Mouse (Mus musculus) embryonic facial prominence, embryonic 12.5 days (tissue): ENCODE data around the gene Armc3. TPM values are rescaled to one million over a fixed set of nuclear protein-coding genes. Genes with fewer than 3 reads are reported as not detected.
A peak's percentile ranks its signal among the peaks of the same experiment; 100 is the strongest.
"Not testable (repeated sequence)": the region's sequence is repeated elsewhere in the genome, so short reads cannot be mapped to it uniquely, and the experiment has no call there.

Experiments used
- ATAC-seq: fragments of 200-750 bp; cut with Nextera tagmentation; 2 replicates; pipeline ENCODE4 v1.8.0; 2017; ENCODE audit not compliant: insufficient number of reproducible peaks, insufficient read depth, low FRiP score, low TSS enrichment
- H3K27ac ChIP-seq: fragments of 300-500 bp; sonication (generic); 2 replicates; pipeline ENCODE4 v1.5.1; 2016; ENCODE audit warnings: mild to moderate bottlenecking
- H3K27me3 ChIP-seq: fragments of 300-500 bp; sonication (generic); 2 replicates; pipeline ENCODE4 v1.6.1; 2016; ENCODE audit warnings: mild to moderate bottlenecking, moderate library complexity
- H3K36me3 ChIP-seq: fragments of 300-500 bp; sonication (generic); 2 replicates; pipeline ENCODE4 v1.6.1; 2016; ENCODE audit warnings: mild to moderate bottlenecking
- H3K4me1 ChIP-seq: fragments of 300-500 bp; sonication (generic); 2 replicates; pipeline ENCODE4 v1.6.1; 2016
- H3K4me2 ChIP-seq: fragments of 300-500 bp; sonication (generic); replicated peaks from 2 replicates; pipeline ENCODE4 v1.6.1; 2016; ENCODE audit warnings: mild to moderate bottlenecking, moderate library complexity
- H3K4me3 ChIP-seq: fragments of 300-500 bp; sonication (generic); 2 replicates; pipeline ENCODE4 v1.5.1; 2016; ENCODE audit warnings: mild to moderate bottlenecking
- H3K9ac ChIP-seq: fragments of 300-500 bp; sonication (generic); 2 replicates; pipeline ENCODE4 v1.6.1; 2016; ENCODE audit warnings: mild to moderate bottlenecking, moderate library complexity
- H3K9me3 ChIP-seq: fragments of 300-500 bp; sonication (generic); 2 replicates; pipeline ENCODE4 v1.6.1; 2016; ENCODE audit warnings: mild to moderate bottlenecking, moderate library complexity
- WGBS: fragments of 180-500 bp; shearing (Covaris S2); methylation state at CpG from one replicate; pipeline ENCODE4 v1.1.7; 2016; 5-methylcytosine and 5-hydroxymethylcytosine counted together
- polyA plus RNA-seq: library from polyadenylated mRNA; unstranded; fragments of >200 nt; fragmentation: Nextera tagmentation; extraction: Ambion mirVana; gene quantifications from 2 replicates; pipeline ENCODE4 v1.2.1, GENCODE M21; 2016

The Armc3 gene
- polyA plus RNA-seq, 1 experiment from 2014 or later, result 0.20 TPM

DNA sequence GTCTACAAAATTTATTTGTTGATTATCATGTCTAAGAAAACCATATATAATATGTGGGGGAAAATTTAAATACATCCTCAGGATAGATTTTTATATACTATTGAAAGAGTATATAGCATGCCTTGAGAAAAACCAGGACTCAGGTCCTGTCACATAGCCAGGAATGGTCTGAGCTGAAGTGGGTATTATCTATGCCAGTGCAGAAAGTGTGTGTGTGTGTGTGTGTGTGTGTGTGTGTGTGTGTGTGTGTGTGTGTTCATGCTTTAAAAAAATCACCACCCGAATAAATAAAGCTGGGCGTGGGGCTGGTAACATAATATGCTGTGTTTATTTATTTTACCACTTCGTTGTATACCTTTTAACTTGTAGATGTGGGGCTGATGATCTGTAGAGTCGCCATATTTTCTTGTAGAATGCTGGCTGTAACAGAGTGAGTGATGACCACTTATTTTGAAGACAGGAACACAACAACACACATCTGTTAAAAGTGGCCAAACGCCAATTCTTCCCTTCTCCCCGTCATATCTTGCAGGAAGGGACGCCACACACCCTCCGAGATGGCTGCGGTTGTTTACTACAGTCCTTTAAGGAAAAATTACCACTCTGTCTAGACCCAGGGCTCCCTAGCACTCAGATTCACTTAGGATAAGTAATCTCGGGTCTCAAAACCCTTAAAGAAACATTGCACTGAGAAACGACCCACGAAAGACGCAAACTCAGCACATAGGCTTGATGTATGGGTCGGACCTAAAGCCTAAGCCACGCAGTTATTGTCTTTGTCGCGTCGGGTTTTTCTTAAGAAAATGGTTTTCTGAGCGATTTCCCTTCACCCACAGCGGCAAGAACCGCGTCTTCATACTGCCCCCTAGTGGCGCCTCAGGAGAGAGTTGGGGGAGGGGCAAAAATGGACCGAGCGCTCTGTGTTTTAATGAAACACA lies 76.8 kb downstream of the Armc3 start:
- WGBS, result 8% methylated on average over 25 of the region's 25 CpGs
- ATAC-seq, result 0 out of 2 replicates have a peak, but pooled peaks have one; percentile 28
- Histone ChIP-seq H3K4me3 (peak overlapping the region; percentile 43), H3K9me3 (no peaks in the 10 kb centered on the region), H3K9ac (peak overlapping the region; percentile 48; the same call in 1 of the 2 replicates), H3K27ac (0 out of 2 replicates have a peak overlapping the region, but pooled peaks have one; percentile 17), H3K36me3 (no peaks in the 10 kb centered on the region), H3K4me1 (no peaks in the 10 kb centered on the region), H3K4me2 (peak overlapping the region; percentile 61), H3K27me3 (peaks cover 9% of the 10 kb centered on the region; the same call in 1 of the 2 replicates)

DNA sequence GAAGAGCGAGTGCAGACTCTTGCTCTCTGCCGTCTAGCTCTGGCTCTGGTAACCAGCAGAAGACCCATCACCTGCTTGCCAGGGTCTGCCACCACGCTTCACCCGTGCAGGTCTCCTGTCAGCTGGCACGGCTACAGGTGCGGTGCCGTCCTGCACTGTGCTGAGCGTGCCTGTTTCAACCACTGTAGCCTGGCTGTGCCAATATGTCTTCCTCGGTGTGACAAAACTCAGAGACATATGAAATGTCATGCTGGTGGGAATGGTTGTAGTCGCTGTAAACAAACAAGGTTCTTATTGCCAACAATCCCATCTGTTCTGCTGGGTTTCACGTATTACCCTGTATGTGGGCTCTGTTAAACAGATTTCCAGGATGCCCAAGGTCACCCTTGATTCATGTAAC lies 81.2 kb downstream of the Armc3 start:
- ATAC-seq, result no peak
- H3K9me3 ChIP-seq, result no peaks in the 10 kb centered on the region
- no peak overlapping the region for H3K4me2 ChIP-seq
- no peaks in the 10 kb centered on the region for H3K4me1 ChIP-seq
- no peak overlapping the region for H3K27ac ChIP-seq
- 88% methylated on average over 11 of the region's 11 CpGs for WGBS
- H3K9ac ChIP-seq, result no peak overlapping the region
- peaks cover 6% of the 10 kb centered on the region; the same call in 1 of the 2 replicates for H3K27me3 ChIP-seq
- H3K4me3 ChIP-seq, result no peak overlapping the region
- H3K36me3 ChIP-seq, result no peaks in the 10 kb centered on the region

DNA sequence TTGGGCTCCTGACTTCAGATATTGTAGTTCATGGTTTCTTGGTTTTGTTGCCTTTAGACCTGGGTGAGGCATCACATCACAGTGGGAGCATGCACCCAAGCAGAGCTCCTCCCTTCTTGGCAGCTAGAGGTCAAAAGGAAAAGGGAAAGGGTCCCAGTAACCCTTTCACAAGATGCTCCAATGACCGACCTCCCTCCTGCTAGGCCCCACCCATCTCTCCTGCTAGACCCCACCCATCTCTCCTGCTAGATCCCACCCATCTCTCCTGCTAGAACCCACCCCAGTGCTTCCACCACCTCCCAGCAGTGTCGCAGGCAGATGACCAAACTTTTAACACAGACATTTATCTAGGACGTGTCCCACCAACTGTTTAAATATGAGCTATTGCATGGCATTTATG lies 93.3 kb downstream of the Armc3 start:
- ATAC-seq, result no peak

DNA sequence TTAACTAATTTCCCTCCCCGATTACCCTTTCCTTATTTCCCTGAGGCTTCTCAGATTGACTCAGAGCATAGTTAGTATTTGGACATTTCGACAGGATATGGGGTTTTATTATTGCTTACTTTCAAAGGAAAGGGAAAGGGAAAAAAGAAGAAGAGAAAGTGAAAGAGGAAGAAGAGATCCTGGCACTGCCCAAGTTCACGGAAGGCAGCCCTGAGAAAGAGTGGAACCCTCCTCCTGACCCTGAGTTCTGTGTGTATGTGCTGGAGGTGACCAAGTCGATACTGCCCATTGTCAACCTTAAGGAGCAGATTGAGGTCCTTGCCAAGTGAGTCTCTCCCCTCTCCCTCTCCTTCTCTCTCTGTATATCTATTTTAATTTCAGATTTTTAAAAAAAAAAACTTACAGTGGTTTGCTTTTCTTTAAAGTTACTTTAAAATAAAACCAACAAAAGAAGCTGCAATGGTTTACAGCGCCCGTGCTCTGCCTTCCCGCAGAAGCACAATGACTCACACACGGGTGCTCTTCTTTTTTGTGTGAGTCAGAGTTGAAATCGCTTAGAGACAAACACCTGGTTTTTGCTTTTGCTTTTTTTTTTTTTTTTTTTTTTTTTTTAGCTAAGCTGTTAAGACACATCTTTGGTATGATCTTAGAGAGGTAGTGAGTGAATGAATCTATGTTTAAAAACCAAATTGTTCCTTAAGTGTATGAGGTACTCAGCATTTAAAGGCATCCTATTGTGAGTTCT lies 101.4 kb downstream of the Armc3 start:
- Histone ChIP-seq H3K4me3 (no peak overlapping the region), H3K9me3 (no peaks in the 10 kb centered on the region), H3K4me2 (no peak overlapping the region), H3K27ac (no peak overlapping the region), H3K27me3 (no peaks in the 10 kb centered on the region), H3K9ac (no peak overlapping the region), H3K36me3 (no peaks in the 10 kb centered on the region), H3K4me1 (no peaks in the 10 kb centered on the region)
- 78% methylated on average over 9 of the region's 9 CpGs for WGBS
- no peak for ATAC-seq

More for the DNA sequence above, 93.3 kb downstream of the Armc3 start:
- Histone ChIP-seq H3K36me3 (no peaks in the 10 kb centered on the region), H3K4me1 (no peaks in the 10 kb centered on the region), H3K9me3 (no peaks in the 10 kb centered on the region), H3K4me3 (no peak overlapping the region), H3K4me2 (no peak overlapping the region), H3K9ac (no peak overlapping the region), H3K27me3 (no peaks in the 10 kb centered on the region), H3K27ac (no peak overlapping the region)
- WGBS, result 59% methylated on average over 3 of the region's 3 CpGs

DNA sequence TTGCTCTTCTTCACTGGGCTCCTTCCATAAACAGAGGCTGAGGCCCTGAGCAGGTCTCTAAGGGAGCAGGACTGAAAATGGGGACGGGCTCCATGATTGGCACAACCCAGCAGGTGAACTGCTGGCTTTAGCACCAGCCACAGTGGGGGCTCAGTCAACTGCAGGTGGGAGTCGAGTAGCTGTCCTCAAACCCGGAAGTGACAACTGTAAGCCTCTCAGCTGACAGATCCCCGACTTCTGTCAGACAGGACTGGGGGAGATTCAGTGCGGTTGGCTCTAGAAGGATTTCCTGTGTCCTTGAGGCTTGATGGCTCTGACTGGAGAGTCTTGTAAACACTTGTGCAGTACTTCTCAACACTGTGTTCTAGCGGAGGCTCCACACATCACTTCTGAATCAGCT lies 102.1 kb downstream of the Armc3 start:
- Histone ChIP-seq H3K9ac (no peak overlapping the region), H3K4me1 (no peaks in the 10 kb centered on the region), H3K4me3 (no peak overlapping the region), H3K27me3 (no peaks in the 10 kb centered on the region), H3K36me3 (no peaks in the 10 kb centered on the region), H3K9me3 (no peaks in the 10 kb centered on the region), H3K27ac (no peak overlapping the region), H3K4me2 (no peak overlapping the region)
- WGBS, result 20% methylated on average over 6 of the region's 6 CpGs
- ATAC-seq, result no peak

DNA sequence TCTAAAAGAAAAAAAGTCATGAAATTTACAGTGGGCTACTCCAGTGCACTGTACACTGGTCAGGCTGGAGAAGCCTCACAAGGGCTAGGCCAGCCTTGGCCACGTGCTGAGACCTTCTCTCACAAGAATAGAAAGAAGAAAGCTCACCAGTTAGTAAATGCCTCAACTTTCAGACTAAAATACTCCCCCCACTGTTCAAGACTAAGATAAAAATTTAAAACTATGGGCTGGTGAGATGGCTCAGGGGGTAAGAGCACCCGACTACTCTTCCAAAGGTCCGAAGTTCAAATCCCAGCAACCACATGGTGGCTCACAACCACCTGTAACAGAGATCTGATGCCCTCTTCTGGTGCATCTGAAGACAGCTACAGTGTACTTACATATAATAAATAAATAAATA lies 104.0 kb downstream of the Armc3 start:
- not testable (repeated sequence) for H3K9ac ChIP-seq, H3K4me2 ChIP-seq, H3K27ac ChIP-seq, H3K27me3 ChIP-seq, H3K36me3 ChIP-seq, ATAC-seq, H3K4me1 ChIP-seq, H3K4me3 ChIP-seq, H3K9me3 ChIP-seq
- 75% methylated on average over 3 of the region's 3 CpGs for WGBS

DNA sequence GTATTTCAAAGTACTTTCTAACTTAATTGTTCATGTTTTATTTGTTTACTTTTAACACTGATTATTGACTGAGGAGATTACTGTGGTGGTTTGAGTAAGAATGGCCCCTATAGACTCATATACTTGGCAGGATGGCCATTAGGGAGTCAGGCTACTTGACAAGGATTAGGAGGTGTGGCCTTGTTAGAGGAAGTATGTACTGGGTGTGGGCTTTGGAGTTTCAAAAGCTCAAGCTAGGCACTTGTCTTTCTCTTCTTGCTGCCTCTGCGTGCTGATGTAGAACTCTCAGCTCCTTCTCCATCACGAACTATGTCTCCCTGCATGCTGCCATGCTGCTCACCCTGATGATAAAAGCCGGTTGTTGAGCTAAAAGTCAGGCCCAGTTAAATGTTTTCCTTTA lies 111.4 kb downstream of the Armc3 start:
- ATAC-seq, result no peak
- Histone ChIP-seq H3K9ac (no peak overlapping the region), H3K4me2 (no peak overlapping the region), H3K27me3 (no peaks in the 10 kb centered on the region), H3K36me3 (no peaks in the 10 kb centered on the region), H3K4me3 (no peak overlapping the region), H3K27ac (no peak overlapping the region), H3K9me3 (peaks cover 9% of the 10 kb centered on the region), H3K4me1 (no peaks in the 10 kb centered on the region)
- 79% methylated on average over 3 of the region's 3 CpGs for WGBS

DNA sequence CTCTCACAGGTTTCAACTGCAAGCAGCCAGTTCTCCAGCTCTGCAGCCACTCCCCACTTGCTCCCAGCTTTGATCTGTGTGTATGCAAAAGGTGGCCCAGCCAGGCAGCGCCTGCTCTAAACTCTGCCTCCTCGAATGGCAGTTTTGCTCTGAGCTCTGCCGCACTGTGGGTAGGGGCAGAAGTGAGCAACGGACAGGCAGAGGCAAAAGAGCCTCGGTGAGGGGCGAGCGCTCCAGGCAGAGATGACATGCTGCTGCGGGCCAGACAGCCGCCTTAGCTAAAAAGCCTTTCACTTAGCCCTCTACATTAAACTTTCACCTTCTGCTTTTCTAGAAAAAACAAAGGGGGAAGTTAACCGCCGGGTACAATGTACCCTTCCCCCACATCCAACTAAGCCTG lies 117.0 kb downstream of the Armc3 start:
- no peaks in the 10 kb centered on the region for H3K4me1 ChIP-seq
- no peak overlapping the region for H3K4me2 ChIP-seq
- H3K27ac ChIP-seq, result no peak overlapping the region
- H3K27me3 ChIP-seq, result no peaks in the 10 kb centered on the region
- no peak overlapping the region for H3K4me3 ChIP-seq
- no peaks in the 10 kb centered on the region for H3K36me3 ChIP-seq
- H3K9ac ChIP-seq, result no peak overlapping the region
- no peak for ATAC-seq
- WGBS, result 47% methylated on average over 11 of the region's 11 CpGs
- peaks cover 15% of the 10 kb centered on the region for H3K9me3 ChIP-seq

DNA sequence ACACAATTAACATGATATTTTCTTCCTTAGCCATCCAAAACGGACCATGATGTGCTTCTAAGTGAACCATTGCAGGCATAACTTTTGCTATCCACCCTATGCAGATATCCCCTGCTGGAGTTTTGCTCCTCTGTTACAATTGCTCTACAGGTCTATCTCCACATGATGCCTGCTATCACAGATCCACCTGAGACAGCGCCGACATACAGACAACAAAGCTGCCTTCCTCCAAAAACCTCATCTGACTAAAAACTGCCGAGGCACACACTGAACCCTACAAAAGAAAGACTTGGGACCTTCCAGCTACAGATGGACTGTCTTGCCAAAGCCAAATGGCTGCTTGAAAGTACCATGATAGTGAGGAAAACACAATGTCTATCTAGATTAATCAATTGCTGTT lies 117.6 kb downstream of the Armc3 start:
- Histone ChIP-seq H3K36me3 (no peaks in the 10 kb centered on the region), H3K4me3 (no peak overlapping the region), H3K27ac (no peak overlapping the region), H3K9ac (no peak overlapping the region), H3K4me2 (no peak overlapping the region), H3K4me1 (no peaks in the 10 kb centered on the region), H3K9me3 (peaks cover 15% of the 10 kb centered on the region), H3K27me3 (no peaks in the 10 kb centered on the region)
- WGBS, result 71% methylated on average over 4 of the region's 4 CpGs
- ATAC-seq, result no peak

DNA sequence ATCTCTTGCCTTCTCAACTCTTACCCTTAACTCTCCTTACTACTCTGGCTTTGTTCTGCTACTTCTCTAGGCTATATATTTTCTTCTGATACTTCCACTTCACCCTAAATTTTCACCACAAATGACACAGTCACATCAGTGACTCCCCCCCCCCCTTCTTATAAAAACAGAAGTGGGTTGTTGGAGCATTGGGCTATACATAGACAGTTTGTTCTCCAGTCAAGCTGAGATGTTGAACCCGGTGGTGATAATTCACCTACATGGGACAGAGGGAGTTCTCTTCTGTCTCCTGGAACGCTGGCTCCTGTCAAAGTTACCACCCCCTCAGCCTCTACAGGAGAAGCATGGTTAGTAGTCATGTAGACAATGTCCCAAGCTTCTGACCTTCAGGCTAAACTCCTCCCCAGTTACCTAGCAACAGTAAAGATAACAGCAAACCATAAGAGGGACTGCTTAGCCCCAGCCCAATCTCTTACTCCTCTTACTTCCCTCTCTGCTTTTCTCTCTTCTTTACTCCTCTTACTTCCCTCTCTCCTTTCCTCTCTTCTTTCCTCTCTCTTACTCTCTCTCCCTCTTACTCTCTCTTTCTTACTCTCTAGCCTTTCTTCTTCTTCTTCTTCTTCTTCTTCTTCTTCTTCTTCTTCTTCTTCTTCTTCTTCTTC lies 118.2 kb downstream of the Armc3 start:
- 88% methylated on average over 2 of the region's 2 CpGs for WGBS
- H3K4me1 ChIP-seq, H3K36me3 ChIP-seq, ATAC-seq, H3K4me3 ChIP-seq, H3K9ac ChIP-seq, H3K27ac ChIP-seq, H3K4me2 ChIP-seq, H3K27me3 ChIP-seq: not testable (repeated sequence)
- H3K9me3 ChIP-seq, result peaks cover 15% of the 10 kb centered on the region

DNA sequence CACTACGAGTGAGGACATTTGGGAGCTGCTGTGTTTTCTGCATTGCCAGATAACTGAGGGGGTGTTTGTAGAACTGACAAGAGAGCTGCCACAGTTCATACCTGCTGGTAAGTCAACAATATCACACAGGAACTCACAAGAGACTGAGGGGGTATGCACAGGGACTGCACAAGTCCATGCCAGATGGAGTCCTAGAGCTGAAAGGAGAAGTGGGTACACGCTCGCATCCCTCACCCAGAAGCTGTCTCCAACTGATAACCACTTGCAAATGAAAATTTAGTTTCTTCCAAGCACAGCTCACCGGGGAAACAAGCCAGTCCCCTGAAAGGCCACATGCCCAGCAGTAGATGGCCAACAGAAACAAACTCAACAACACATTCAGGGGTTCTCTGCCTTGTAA lies 119.4 kb downstream of the Armc3 start:
- ATAC-seq, result no peak
- WGBS, result 84% methylated on average over 4 of the region's 4 CpGs
- H3K36me3 ChIP-seq, result no peaks in the 10 kb centered on the region

More for the DNA sequence above, 119.4 kb downstream of the Armc3 start:
- Histone ChIP-seq H3K9me3 (peaks cover 15% of the 10 kb centered on the region), H3K9ac (no peak overlapping the region), H3K4me1 (no peaks in the 10 kb centered on the region), H3K27ac (no peak overlapping the region), H3K27me3 (no peaks in the 10 kb centered on the region), H3K4me3 (no peak overlapping the region), H3K4me2 (no peak overlapping the region)
